Mouse (Mus musculus) fat pad, adult 2 months (tissue): ENCODE data around the gene Snd1.

ENCODE experiments used
- DNase-seq: peaks from one replicate; pipeline ENCODE4 v3.0.0-alpha.2; 2011; ENCODE audit warnings: low read depth, low spot score; ENCODE audit errors: extremely low read depth

The Snd1 gene

DNA sequence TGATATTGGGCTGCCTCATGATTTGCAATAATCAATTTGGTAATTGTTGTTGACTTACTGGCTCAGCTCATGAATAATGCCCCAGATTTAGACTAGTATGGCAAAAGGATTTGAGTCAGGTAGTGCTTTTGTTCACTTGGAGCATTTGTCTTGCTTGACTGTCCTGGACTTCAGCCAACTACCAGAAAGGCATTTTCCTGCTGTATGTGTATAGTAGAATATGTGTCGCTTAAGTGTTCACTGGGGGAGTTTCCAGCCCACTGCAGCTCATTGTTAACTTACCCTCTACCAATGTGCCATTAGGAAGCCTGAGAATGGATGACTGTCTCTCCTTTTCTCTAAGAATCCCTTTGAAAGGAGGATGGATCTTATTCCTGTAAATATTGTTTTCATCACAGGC lies 268.6 kb downstream of the Snd1 start:
- no peak for DNase-seq

DNA sequence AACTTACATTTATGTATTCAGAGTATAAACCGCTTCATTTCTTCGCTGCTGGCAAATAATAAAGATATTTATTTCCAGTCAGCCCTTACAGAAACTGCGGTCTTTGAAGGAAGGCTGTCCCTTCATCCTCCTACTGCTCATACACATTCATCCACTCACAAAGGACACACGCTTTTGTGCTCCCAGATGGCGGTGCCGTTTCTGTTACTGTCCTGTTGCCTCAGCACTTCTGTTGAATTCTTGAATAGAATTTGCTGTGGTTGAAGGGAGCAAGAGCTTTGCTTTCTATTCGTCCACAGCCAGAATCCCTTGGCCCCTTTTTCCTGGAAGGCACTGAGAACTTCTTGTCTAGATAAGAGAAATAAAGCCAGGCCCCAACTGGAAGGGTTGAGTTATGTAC lies 270.9 kb downstream of the Snd1 start:
- DNase-seq: no peak

DNA sequence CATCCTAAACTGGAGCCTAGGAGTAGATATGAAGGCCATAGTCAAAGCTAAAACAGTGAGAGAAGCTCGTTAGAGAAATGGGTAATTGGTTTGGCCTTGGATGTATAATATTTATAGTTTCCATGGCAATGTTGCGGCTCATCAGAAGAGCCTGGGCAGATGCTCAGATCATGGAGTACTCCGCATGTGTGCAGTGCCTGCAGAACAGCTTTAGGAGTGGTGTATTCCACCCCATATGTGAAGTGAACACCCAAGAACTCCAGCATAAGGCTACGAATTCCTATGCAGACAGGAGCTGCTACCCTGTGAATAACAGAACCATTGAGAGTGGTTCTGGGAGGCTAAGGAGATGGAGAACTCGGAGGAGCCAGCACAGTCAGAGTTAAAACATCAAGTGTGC lies 272.1 kb downstream of the Snd1 start:
- DNase-seq: no peak

DNA sequence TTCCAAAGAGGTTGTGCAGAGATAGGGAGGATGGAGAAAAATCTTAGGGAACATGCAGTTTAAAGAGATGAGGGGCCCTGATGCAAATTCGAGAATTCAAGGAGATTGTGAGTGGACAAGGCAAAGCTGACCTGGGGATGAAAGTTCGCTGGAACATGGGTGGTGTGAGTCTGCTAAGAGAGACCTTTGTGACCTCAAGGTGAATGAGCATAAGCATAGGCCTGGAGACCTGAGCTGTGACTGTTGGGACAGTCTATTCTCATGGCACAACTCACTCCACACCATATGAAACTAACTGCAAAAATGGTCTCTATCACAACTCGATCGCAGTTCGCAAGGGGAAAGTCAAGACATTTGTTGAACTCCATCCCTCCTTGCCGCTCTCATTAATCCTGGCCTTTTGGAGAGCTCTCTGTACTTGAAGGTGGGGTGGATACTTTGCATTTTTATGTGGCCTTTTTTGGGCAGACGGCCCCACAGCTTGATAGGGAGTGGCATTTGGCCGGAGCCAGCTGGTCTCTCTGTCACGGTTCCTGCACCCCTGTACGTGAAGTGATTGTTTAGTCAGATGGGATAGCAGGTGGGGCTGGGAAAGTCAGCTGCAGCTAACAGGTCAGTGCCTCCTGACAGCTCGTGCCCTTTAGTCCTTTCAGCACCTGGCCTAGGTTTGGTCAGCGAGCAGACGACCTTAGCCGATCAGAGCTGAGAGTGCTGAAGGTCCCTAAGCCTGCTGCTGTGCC lies 273.2 kb downstream of the Snd1 start:
- no peak for DNase-seq

DNA sequence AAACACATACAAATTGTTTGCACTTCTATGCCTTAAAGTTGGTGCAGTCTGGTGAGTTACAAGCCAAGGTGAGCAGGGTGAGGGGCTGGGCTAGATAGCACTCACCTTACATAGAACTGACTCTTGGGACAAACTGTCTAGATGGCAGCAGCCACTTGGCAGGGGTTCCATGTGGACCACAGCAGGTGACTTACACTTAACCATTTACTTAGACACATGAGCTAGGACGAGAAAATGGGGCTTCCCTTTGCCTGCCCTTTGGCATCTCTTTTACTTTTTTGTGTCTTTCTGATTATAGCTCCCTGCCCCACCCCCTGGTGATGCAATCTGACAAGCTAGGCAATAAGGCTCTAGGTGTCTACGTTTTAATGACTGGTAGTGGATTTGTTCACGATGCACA lies 274.3 kb downstream of the Snd1 start:
- DNase-seq: no peak

DNA sequence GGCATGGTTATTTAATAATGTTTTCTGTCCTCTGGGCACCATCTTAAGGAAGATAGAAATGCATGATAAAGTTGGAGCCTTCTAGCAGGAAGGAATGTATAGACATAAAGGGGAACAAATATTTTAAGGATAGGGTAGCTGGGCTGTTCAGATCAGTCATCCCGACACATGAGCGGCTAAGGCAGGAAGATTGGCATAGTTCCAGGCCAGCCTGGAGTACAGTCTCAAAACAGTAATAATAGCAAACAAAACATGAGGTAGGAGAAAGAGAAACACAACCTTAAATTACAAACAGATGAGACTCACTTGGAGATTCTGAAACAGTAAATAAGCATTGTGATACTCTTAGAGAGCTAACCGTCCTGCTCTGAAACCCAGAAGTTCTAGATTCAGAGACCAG lies 276.2 kb downstream of the Snd1 start:
- DNase-seq: no peak

DNA sequence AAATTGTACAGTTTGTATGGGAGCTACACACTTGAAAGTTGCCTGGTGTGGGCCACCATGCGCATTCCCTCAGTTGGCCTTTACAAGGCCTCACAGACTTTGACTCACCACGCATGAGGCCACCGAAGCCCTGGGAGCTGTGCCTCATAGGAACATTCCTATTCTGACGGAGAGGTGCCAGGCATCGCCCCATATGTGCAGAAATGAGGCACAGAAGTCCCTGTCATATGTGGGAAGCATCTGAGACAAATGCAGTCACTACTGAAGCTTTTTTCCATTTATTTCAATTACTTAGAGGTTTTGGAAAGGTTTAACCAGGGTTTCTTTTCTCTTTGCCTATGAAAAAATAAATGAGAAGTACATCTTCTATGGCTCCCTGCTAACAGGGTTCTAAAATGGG lies 278.3 kb downstream of the Snd1 start:
- DNase-seq: no peak

DNA sequence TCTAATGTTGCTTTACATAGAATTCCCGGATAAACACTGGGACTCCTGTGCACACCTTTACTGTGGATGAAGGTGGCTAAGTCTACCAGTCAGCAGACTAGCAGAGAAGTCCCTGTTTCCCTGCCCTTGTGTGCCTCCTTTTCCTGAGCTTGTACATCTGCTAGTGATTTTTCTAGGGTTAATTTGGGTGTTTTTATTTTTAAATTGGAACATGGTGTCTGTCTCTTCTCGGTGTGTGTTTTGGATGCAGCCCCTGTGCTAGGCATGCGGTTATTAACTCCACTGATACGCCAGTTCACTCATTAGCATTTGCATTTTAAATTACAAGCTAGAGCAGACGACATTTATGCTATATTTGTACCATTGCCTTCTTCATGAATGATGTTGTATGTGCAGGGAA lies 278.7 kb downstream of the Snd1 start:
- no peak for DNase-seq

DNA sequence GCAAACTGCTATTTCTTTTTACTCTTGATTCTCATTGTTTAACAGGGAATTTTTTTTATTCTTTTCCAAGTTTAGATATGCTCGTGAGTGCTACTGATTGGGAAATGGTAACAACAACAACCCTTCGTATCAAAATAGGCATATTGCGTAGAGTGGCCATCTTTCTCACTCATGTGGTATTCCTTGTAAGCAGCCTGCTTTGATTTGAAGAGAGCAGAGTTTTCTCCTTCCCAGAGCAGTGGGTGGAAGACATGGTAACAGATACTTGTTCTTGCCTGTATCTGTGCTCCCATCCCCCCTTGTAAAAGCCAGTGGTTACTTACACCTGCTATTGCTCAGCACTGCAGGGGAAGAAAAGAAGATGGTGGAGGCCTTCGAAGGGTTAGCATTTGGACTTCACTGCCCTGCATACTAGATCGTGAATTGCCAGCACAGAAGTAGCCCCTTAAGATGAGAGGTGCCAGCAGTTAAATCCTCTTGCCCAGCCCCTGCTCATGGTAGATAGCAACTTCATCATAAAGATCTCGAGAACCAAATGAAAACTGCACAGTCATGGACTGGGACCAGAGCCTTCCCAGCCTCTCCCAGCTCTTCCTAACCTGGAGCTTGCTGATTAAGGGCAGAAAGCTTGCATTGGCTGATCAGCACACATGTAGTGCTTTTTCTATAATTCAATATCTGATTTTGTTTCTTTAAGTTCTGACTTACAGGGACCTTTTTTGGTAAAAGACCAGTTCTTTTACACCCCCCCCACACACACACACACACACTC lies 279.4 kb downstream of the Snd1 start:
- DNase-seq: no peak

DNA sequence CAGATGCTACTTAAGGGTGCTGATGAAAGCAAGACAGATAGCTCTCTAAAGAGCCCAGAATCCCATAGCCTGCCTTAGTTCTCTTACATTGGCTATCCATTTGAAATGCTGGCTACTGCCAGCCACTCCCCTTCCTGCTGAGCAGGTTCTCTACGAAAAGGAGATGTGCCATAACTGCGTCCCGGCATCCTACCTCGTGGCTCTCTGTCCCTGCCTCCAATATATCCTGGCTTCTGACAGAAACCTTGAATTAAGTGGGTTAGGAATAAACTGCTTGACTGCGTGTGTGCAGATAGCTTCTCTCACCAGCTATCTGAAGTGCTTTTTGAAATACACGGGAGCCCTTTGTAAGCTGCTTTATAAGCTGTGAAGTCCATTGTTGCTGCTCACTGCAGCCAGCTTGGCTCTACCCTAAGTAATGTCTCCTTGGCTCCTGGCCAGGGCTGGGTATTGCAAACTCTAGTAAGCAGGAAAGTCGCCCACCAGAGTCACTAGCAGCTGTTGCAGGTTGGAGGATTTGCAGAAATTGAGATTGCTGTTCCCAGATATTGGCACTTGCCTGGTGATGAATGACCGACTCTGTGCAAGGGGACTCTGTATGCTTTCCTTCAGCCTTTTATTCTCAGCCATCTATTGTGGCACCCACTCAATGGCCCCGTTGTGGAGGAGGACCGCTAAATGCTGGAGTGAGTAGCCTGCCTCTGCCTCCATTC lies 281.5 kb downstream of the Snd1 start:
- no peak for DNase-seq

DNA sequence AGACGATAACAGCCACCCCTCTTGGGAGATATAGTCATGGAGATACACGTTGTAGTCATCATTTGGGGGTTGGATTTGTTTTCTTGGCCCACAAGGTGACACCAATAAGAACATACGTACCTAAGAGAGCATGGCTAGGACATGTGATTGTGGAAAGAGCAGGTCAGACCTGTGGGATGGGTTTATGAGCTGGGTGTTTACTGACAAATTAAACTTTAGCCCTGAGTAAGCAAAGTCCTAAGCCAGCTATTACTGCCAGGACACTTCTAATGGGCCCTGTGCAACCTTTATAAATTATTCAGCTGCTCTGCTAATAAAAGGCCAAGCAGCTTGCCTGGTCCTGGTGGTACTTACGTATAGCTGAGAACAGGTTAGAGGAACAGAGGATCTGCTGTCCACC lies 283.4 kb downstream of the Snd1 start:
- no peak for DNase-seq

DNA sequence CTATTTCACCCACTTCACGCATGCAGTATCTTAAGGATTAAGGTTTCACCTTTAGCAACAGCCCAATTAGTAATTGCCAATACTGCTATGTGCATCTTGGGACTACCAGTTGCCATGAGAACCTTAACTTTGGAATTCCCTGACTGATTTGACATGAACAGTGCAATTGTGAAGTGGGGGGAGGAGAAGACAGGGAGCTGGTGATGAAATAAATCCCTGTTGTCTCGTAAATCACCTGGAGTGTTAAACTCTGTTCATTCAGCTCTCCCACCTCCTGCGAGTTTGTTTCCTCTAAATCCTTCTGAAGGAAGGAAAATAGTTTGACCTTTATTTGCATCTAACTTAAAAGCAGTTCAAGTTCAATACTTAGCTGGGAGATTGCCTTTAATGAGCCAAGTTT lies 286.8 kb downstream of the Snd1 start:
- DNase-seq: no peak

DNA sequence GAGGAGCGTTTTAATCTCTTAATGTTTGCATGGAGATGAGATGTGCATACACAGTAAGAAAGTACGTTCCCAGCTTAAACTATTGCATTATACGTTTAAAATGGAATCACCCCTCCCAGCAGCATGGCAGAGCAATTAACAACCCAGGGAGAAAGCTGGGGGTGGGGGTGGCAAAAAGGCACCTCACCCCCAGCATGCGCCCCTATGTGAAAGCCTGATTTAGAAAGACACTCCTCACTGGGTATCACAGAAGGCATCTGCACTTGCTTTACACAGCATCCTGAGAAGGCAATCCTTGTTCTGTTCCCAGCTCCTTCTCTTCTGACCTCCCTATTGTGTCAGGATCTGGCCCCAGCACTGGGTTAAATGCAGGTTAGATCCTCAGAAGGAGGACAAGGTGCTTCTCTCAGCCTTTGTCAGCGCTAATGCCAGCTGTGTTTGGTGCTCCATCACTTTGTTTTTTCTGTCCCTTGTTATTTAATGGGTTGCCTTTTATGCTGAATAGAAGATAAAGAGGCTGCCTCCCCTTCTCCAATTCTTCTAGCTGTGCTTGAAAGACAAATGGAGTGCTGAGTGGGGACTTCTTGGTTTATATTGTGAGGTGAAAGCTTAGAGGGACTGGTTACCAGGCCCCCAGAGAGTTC lies 287.3 kb downstream of the Snd1 start:
- DNase-seq: no peak

DNA sequence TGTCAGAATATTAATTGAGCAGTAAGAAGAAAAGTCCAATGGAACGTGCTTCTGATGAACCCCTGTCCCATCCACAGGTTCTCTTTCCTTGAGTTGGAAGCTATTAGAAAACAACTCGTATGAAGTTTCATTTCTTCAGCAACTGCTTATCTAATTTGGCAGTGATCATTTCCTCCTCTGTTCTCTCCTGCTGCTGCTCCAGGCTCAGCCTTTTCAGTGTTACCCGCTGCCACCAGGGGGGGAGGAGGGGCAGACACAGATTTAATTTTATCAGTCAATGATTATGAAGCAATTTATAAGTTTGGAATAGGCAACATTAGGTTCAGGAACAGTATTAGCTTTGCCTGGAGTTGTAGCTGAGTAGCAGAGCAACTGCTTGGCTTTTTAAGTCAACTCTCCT lies 291.7 kb downstream of the Snd1 start:
- DNase-seq: no peak

DNA sequence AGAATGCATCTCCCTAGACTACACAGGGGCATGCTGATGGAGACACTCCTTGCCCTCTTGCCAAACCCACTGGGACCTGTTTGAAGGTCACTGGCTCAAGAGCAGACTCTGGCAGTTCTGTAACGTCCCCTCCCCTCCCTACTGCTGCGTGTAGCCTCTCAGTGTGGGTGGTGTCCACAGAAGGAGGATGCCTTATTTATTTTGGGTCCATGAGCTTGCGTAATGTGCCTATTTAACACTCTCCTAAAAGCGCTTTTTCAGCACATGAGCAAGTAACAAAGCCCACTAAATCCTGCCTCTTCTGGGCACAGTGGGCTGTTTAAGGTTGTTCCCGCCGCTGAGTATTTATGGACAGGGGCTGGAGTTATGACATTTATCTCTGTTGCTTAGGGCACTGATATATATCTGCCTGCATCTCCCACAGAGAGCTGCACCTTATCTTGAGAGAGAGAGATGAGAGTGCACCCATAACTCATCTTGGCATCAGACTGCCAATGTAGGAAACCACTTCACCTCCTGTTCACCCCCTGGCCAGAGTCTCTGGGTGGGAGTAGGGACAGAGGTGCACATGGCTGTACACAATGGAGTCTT lies 293.0 kb downstream of the Snd1 start:
- DNase-seq: no peak

DNA sequence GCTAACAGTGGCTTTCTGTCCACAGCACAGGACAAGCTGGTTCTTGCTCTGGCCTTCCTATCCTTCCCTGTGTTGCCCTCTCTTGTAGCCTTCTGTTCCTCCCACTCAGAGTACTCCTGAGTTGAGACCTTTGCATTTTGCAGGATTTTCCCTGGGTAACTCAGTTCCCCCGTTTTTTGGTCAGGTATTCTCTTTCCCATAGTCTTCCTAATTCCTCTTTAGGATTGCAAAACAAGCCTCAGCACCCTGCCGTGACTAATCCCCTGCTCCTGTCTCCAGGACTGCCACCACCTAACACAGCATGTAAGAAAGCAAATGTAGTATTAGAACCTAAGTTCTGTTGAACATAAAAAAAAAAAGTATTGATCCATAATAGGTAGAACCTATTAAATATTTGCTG lies 296.4 kb downstream of the Snd1 start:
- DNase-seq: no peak

DNA sequence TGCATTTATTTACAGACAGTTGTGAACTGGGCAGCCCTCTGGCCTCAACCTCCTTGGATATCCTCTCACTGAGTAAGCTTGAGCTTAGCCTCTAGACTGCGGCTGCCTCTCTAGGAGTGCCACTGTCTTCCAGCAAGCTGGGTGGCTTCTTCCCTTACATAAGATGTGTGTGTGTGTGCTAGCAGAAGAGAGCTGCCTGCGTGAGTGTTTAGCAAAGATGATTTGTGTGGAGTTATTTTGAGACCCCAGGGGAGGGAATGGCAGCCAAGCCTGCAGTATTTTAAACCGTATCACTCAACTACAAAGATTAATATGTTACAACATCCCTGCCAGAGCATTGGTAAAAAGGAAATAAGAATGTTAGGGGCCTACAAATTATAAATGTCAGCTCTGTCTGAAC lies 306.8 kb downstream of the Snd1 start:
- no peak for DNase-seq

DNA sequence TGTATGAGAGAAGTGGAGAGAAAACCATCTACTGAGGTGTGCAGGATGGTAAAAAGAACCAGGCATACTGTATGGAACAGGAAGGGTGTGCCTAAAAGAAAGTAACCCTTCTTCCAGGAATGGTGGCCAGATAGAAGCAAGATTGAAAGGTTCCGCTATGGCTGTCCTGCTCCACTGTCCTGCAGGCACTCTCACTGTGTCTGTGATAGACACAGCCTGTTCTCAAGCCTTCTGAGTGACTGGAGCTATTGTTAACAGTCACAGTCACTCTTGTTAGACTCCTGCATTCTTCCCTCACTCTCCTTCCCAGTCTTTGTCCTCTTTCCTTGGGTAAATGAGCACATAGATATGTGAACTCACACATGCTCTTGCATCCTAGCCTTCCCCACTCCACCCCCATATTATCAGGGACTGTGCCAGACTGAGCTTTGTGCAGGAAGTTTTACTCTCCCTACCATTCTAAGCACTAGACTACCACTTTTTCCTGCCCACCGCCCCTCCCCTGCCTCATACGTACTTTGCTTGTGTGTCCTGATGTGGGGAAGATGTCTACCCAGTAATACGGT lies 308.2 kb downstream of the Snd1 start:
- no peak for DNase-seq

DNA sequence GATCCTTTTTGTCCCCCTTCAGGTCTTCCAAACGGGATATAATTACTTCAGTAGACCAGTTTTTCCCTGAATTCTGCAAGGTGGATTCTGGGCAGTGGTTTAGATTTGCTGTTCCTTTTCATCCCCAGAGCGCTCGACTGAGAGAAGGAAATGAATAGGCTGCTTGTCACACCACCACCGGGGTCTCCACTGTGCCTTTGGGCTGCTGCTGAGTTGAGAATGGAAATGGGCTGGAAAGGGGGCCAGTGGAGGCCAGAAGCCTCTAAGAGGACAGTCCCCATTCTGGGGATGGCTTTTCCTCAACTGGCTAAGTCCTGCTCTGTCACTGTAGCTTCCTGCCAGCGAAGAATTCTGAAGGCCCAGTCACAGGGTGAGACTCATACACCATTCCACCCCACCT lies 309.0 kb downstream of the Snd1 start:
- DNase-seq: no peak

DNA sequence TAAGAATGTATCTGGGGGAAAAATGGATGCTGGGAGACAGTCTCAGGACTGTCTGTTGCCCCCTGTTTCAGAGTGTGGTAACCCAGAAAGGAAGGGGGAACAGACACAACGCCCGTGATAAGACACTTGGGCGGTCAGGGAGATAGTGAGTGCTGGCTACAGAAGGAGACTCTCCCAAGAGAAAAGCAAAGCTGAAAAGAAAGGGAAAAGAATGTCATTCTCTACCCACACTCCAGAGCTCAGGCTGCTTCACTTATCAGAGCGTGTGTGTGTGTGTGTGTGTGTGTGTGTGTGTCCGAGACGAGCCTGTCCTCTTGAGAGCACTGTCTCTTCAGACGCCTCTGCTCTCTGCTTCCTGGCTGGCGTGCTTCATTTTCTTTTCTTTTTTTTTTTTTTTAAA lies 310.8 kb downstream of the Snd1 start:
- DNase-seq: no peak

DNA sequence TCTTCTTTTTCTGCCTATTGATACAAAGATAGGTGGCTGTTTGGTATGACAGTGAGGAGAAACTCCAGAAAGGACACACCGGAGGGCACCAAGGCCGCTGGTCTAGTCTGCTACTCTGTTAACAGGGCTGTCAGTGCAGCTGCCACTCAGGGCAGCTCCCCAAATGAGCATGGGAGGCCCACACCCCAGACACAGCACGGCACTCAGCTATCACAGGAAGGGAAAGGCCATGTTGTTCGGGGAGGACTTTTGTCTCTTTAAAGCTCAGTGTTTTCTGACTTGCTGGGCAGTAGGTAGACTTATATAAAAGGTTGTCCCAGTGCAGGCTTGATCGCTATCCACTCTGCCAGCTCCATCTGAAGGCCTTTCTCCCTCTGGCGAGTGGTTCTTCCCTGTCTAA lies 312.2 kb downstream of the Snd1 start:
- DNase-seq: peak; percentile 8
